Mouse (Mus musculus) liver, adult 2 months (tissue): ENCODE measurements around the gene Ctso. TPM values are rescaled to one million over a fixed set of nuclear protein-coding genes. Genes with fewer than 3 reads are reported as not detected.

Source experiments
- DNase-seq: peaks from one replicate; pipeline ENCODE4 v3.0.0-alpha.2; 2011; ENCODE audit warnings: low read depth, low spot score; ENCODE audit errors: extremely low read depth
- H3K27ac ChIP-seq: fragments of 200-500 bp; replicated peaks from 2 replicates; pipeline ENCODE4 v1.5.1; 2012; ENCODE audit warnings: low read depth, mild to moderate bottlenecking, control low read depth, inconsistent platforms, low read length; ENCODE audit not compliant: insufficient read depth
- H3K27me3 ChIP-seq: fragments of 200-500 bp; 2 replicates; pipeline ENCODE4 v1.6.1; 2012; ENCODE audit warnings: mild to moderate bottlenecking, moderate library complexity, low read length, inconsistent platforms; ENCODE audit not compliant: control insufficient read depth, insufficient read depth
- H3K36me3 ChIP-seq: fragments of 200-500 bp; 2 replicates; pipeline ENCODE4 v1.6.1; 2012; ENCODE audit warnings: low read length, inconsistent platforms; ENCODE audit not compliant: control insufficient read depth, insufficient read depth
- H3K4me1 ChIP-seq: fragments of 200-500 bp; 2 replicates; pipeline ENCODE4 v1.6.1; 2011; ENCODE audit warnings: low read length; ENCODE audit not compliant: control insufficient read depth, insufficient read depth
- H3K4me3 ChIP-seq: fragments of 200-500 bp; 2 replicates; pipeline ENCODE4 v1.5.1; 2011; ENCODE audit warnings: low read depth, mild to moderate bottlenecking, control low read depth, low read length, moderate library complexity; ENCODE audit not compliant: insufficient read depth
- H3K79me2 ChIP-seq: fragments of 200-500 bp; 2 replicates; pipeline ENCODE4 v1.6.1; 2012; ENCODE audit warnings: inconsistent platforms, mild to moderate bottlenecking, low read length, moderate library complexity; ENCODE audit not compliant: control insufficient read depth, insufficient read depth
- H3K9ac ChIP-seq: fragments of 200-500 bp; 2 replicates; pipeline ENCODE4 v1.6.1; 2012; ENCODE audit warnings: low read depth, mild to moderate bottlenecking, control low read depth, inconsistent platforms, low read length
- CTCF ChIP-seq: fragments of 200-500 bp; IDR thresholded peaks from 2 replicates; pipeline ENCODE4 v1.5.1; 2011; ENCODE audit warnings: low read depth, low read length, control low read depth
- POLR2A ChIP-seq: fragments of 200-500 bp; IDR thresholded peaks from 2 replicates; pipeline ENCODE4 v1.6.1; 2011; ENCODE audit warnings: low read length, control low read depth; ENCODE audit not compliant: insufficient read depth; ENCODE audit errors: extremely low read depth
- WGBS: fragments of 180-500 bp; shearing (Covaris S2); methylation state at CpG from one replicate; pipeline ENCODE4 v1.1.7; 2018; 5-methylcytosine and 5-hydroxymethylcytosine counted together
- polyA plus RNA-seq: library from polyadenylated mRNA; depleted of rRNA; stranded (reverse); fragments of >200 nt; gene quantifications from 2 replicates; pipeline ENCODE4 v1.2.3, GENCODE M21; 2012
- total RNA-seq: library from RNA; depleted of rRNA; stranded (reverse); fragments of >200 nt; gene quantifications from 2 replicates; pipeline ENCODE4 v1.2.3, GENCODE M21; 2014

The Ctso gene
- total and polyA plus RNA-seq, 2 experiments: 14.3 to 54.7 TPM

DNA sequence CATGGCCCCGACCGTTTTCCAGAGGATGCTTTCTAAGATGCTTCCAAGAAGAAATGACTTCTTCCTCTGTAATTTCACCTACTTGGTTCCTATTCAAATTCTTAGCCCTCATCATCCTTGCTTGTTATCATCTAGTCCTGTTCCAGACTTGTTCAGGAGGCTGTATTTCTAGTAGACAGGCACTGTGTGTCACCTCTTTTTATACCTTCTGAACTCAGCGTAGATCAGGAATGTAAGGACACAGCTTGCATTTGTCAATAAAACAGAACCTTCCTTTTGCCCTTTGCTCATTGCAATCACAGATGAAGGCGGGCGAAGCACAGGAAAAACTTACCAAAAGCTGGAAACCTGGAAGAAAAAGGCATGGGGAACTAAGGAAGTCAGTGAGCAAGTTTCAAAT lies 49.6 kb downstream of the Ctso start, which contains the start of gene Asic5:
Gene Asic5 (plus strand): TSS at position 301 of the 400 bp plus-strand sequence.
- 56% methylated on average over 5 of the region's 5 CpGs for WGBS
- Histone ChIP-seq H3K4me3 (peak within 1 kb of the TSS; percentile 8; the same call in 1 of the 2 replicates), H3K4me1 (peaks cover 38% of the 10 kb centered on the region), H3K36me3 (no peaks in the 10 kb centered on the region), H3K79me2 (0 out of 2 replicates have a peak, but pooled peaks cover 3% of the 10 kb centered on the region), H3K27me3 (no peaks in the 10 kb centered on the region), H3K9ac (peak within 1 kb of the TSS; percentile 66), H3K27ac (peak within 1 kb of the TSS; percentile 98)
- TF ChIP-seq POLR2A (no peak), CTCF (no peak)
- peak; percentile 83 for DNase-seq

DNA sequence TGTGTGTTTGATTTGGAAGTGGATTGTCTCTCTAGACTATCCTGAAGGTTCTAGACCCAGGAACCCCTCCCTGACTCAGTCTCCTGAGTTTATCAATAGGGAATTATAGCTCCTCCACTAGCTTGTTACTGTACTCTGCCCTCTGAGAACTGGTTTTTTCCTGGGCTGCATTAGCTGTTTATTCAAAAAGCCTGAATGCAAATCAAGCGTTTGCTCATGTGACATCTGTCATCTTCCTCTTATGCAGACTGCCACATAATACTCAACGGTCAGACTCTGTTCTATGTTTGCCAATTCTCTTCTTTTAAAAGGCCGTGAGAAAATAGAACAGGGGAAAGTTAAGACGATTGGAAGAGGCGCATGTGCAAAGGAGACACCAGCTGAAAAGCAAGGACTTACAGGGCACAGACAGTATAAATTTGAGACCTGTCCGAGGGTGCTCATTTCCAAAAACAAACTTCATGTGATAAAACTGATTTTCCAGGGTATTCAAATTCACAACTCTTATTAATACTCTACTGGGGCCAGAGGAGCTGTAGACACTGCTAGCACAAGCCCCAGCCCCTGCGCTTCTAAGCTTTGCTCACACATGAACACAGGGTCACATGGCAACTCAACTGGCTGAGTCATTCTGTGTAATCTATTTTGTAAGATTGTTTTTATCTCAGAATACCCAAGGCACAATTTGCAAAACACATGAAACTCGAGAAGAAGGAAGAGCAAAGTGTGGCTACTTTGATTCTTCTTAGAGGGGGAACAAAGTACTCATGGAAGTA lies 50.9 kb downstream of the Ctso start:
- H3K36me3 ChIP-seq: no peaks in the 10 kb centered on the region
- H3K9ac ChIP-seq: peak overlapping the region; percentile 66
- WGBS: 26% methylated on average over 8 of the region's 8 CpGs
- 0 out of 2 replicates have a peak overlapping the region, but pooled peaks have one; percentile 23 for H3K4me3 ChIP-seq
- peak overlapping the region; percentile 98 for H3K27ac ChIP-seq
- TF ChIP-seq CTCF: no peak
- no peak for TF ChIP-seq POLR2A
- peaks cover 41% of the 10 kb centered on the region for H3K4me1 ChIP-seq
- no peaks in the 10 kb centered on the region for H3K27me3 ChIP-seq
- no peaks in the 10 kb centered on the region for H3K79me2 ChIP-seq
- peak; percentile 87 for DNase-seq

DNA sequence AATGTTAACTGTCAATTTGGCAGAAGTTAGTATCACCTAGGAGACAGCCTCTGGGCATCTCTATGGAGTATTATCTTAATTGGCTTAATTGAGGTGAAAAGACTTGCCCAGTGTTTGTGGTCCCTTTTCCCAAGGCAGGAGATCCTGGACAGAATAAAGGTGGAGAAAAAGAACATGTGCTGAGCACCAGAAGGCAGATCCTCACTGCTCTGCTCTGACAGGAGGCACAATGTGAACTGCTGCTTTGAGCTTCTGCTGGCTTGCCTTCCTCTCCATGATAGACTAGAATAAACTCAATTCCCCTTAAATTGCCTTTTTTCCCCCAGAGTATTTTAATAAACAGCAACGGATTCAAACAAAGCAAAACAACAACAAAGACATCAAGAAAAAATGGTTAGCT lies 52.7 kb downstream of the Ctso start:
- no peak overlapping the region for H3K4me3 ChIP-seq
- H3K79me2 ChIP-seq: no peaks in the 10 kb centered on the region
- H3K4me1 ChIP-seq: peaks cover 47% of the 10 kb centered on the region
- no peak overlapping the region for H3K9ac ChIP-seq
- DNase-seq: no peak
- 56% methylated on average over 1 of the region's 1 CpGs for WGBS
- H3K27ac ChIP-seq: peak overlapping the region; percentile 57; the same call in 1 of the 2 replicates
- no peak for TF ChIP-seq POLR2A
- no peak for TF ChIP-seq CTCF
- H3K36me3 ChIP-seq: no peaks in the 10 kb centered on the region
- H3K27me3 ChIP-seq: no peaks in the 10 kb centered on the region

DNA sequence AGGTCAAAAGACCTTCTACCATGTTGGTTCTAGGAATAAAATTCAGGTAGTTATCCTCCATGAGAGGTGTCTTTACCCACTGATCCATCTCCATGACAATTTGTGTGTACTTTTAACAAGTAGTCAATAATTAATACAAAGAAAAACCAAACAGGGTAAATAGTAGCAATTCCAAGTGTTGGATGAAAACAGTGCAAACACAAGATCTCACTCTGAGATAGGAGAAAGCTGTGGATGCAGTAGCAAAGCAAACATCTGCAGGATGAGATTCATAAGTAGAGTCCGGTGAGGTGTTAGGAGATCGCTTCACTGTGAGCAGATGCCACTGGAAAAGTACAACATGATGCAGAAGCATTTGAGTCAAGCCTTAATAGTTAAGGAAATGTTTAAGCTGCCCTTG lies 53.7 kb downstream of the Ctso start:
- TF ChIP-seq CTCF (no peak), POLR2A (no peak)
- 15% methylated on average over 2 of the region's 2 CpGs for WGBS
- Histone ChIP-seq H3K4me1 (peaks cover 44% of the 10 kb centered on the region), H3K36me3 (no peaks in the 10 kb centered on the region), H3K9ac (no peak overlapping the region), H3K27ac (no peak overlapping the region; the same call in 1 of the 2 replicates), H3K79me2 (no peaks in the 10 kb centered on the region), H3K27me3 (no peaks in the 10 kb centered on the region), H3K4me3 (no peak overlapping the region)
- peak; percentile 84 for DNase-seq

DNA sequence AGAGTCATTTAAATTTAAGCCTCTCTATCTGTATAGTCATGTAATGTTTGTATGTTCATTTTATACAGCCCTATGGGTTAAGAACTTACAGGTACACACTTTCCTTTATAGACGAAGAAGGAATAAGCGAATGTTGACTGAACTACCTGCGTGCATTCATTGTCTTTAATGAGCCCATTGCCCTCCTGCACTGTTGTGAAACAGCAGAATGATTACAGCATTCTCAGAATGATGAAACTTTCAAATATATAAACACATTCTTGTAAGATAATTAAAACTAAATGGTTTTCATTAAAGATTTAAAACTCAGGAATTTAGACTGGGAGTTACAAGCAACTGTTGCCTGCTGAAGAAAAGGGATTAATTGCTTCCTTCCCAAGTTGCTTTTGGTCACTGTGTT lies 55.2 kb downstream of the Ctso start:
- TF ChIP-seq POLR2A (no peak), CTCF (no peak)
- H3K36me3 ChIP-seq: no peaks in the 10 kb centered on the region
- H3K4me3 ChIP-seq: no peak overlapping the region
- WGBS: 33% methylated on average over 3 of the region's 3 CpGs
- H3K9ac ChIP-seq: no peak overlapping the region
- peak; percentile 89 for DNase-seq
- no peaks in the 10 kb centered on the region for H3K27me3 ChIP-seq
- peak overlapping the region; percentile 93 for H3K27ac ChIP-seq
- H3K4me1 ChIP-seq: peaks cover 37% of the 10 kb centered on the region
- no peaks in the 10 kb centered on the region for H3K79me2 ChIP-seq

DNA sequence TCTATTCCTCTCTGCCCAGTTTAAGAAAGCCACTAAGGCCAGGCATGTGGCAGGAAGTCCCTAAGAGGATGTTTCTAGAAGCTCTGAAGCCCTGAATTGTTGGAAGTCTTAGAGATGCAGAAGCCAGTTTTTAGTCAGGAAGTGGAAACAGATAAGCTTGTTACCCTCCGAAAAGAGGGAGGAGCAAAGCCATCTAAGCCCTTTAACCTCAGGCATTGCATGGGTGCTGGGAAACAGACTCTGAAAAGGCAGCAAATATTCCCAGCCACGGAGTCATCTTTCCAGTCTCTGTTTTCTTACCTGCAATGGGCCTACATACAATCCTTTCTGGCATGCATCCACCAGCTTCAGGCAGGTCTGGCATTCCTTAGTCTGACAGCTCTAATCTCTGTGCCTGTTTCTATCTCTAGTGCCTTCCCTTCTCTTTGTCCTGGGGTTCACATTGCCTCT lies 57.3 kb downstream of the Ctso start:
- Histone ChIP-seq H3K27me3 (no peaks in the 10 kb centered on the region), H3K79me2 (no peaks in the 10 kb centered on the region; the same call in 1 of the 2 replicates), H3K36me3 (no peaks in the 10 kb centered on the region), H3K9ac (peak overlapping the region; percentile 76), H3K4me1 (peaks cover 31% of the 10 kb centered on the region), H3K4me3 (peak overlapping the region; percentile 48), H3K27ac (peak overlapping the region; percentile 99)
- DNase-seq: peak; percentile 91
- TF ChIP-seq POLR2A: no peak
- TF ChIP-seq CTCF: no peak
- WGBS: 5% methylated on average over 2 of the region's 2 CpGs
